In the genomic region with DNA sequence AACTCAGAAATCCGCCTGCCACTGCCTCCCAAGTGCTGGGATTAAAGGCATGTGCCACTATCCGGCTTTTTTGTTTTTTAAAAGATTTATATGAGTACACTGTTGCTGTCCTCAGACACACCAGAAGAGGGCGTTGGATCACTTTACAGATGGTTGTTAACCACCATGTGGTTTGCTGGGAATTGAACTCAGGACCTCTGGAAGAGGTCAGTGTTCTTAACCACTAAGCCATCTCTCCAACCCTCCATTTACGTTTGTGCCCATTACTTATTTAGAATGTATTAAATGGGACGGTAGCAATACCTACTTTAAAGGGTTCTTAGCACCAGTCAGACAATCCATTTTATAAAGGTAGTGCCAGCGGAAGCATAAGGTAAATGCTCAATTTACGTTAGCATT, we compare ENCODE assay signal across 7 mouse cellular contexts. TPM values are rescaled to one million over a fixed set of nuclear protein-coding genes. Genes with fewer than 3 reads are reported as not detected.
DNase-seq lines count a peak whose midpoint lies in the region; ATAC-seq and TF ChIP-seq lines count a peak whose summit lies in the region.

No protein-coding gene starts in this region.

- no peak for TF ChIP-seq POLR2A in lung, adult 2 months (IDR thresholded peaks at IDR 0.05; ENCODE audit: borderline replicate concordance, extremely low read depth, low read depth, low read length)

- no peaks in the 10 kb centered on the region for H3K9me3 ChIP-seq in forebrain, embryonic 11.5 days (ENCODE audit: control insufficient read depth, low read length)
- no peaks in the 10 kb centered on the region for H3K9me3 ChIP-seq in liver, embryonic 12.5 days (replicated peaks)

- no peaks in the 10 kb centered on the region; the same call in 1 of the 2 replicates for H3K36me3 ChIP-seq in forebrain, embryonic 11.5 days (ENCODE audit: control insufficient read depth, insufficient read depth, low read length)
- H3K36me3 ChIP-seq in liver, embryonic 12.5 days, result peaks cover 19% of the 10 kb centered on the region
- no peaks in the 10 kb centered on the region for H3K36me3 ChIP-seq in splenic B cell, adult 2 months (ENCODE audit: control insufficient read depth, insufficient read depth, low read length, poor library complexity, severe bottlenecking)

- no peaks in the 10 kb centered on the region for H3K27me3 ChIP-seq in forebrain, embryonic 11.5 days (ENCODE audit: control insufficient read depth, insufficient read depth, low read length)
- H3K27me3 ChIP-seq in liver, embryonic 12.5 days (replicated peaks), result no peaks in the 10 kb centered on the region
- H3K27me3 ChIP-seq in splenic B cell, adult 2 months (ENCODE audit: control insufficient read depth, insufficient read depth, low read length, poor library complexity, severe bottlenecking), result no peaks in the 10 kb centered on the region

- no peaks in the 10 kb centered on the region for H3K4me1 ChIP-seq in lung, adult 2 months (ENCODE audit: control insufficient read depth, insufficient read depth, low read length)
- no peaks in the 10 kb centered on the region for H3K4me1 ChIP-seq in forebrain, embryonic 11.5 days (replicated peaks; ENCODE audit: control insufficient read depth, insufficient read depth, low read length)
- peaks cover 14% of the 10 kb centered on the region for H3K4me1 ChIP-seq in liver, embryonic 12.5 days

- WGBS in lung, adult 2 months, result 14% methylated on average over 7 of the region's 7 CpGs
- 23% methylated on average over 7 of the region's 7 CpGs for WGBS in forebrain, embryonic 11.5 days
- WGBS in liver, embryonic 12.5 days (ENCODE audit: insufficient replicate concordance), result 18% methylated on average over 7 of the region's 7 CpGs

- peak; percentile 11; the same call in 1 of the 2 replicates for ATAC-seq in forebrain, embryonic 11.5 days (replicated peaks; ENCODE audit: low FRiP score)
- no peak for ATAC-seq in liver, embryonic 12.5 days

- H3K4me3 ChIP-seq in lung, adult 2 months (replicated peaks; ENCODE audit: extremely low read depth, low read depth, low read length), result peak overlapping the region; percentile 98
- H3K4me3 ChIP-seq in forebrain, embryonic 11.5 days (ENCODE audit: low read depth, low read length), result peak overlapping the region; percentile 70
- peak overlapping the region; percentile 96 for H3K4me3 ChIP-seq in liver, embryonic 12.5 days

- no peak overlapping the region for H3K27ac ChIP-seq in forebrain, embryonic 11.5 days (ENCODE audit: low read depth, low read length)
- H3K27ac ChIP-seq in liver, embryonic 12.5 days, result peak overlapping the region; percentile 85

- no peak for TF ChIP-seq CTCF in lung, adult 2 months (IDR thresholded peaks at IDR 0.05; ENCODE audit: insufficient read depth, low read length)

- H3K4me2 ChIP-seq in forebrain, embryonic 11.5 days (ENCODE audit: low read depth, low read length, severe bottlenecking), result peak overlapping the region; percentile 52; the same call in 1 of the 2 replicates
- peak overlapping the region; percentile 79 for H3K4me2 ChIP-seq in liver, embryonic 12.5 days

- H3K9ac ChIP-seq in forebrain, embryonic 11.5 days (ENCODE audit: low read length), result no peak overlapping the region
- H3K9ac ChIP-seq in liver, embryonic 12.5 days, result peak overlapping the region; percentile 83; the same call in 1 of the 2 replicates

- DNase-seq in lung, adult 2 months, result no peak
- DNase-seq in lung, postnatal 4 days, result no peak
- DNase-seq in ZHBTc4 (ENCODE audit: low read depth, low spot score), result peak; percentile 44
- no peak for DNase-seq in forebrain, embryonic 11.5 days (ENCODE audit: low spot score)
- DNase-seq in splenic B cell, adult 2 months (ENCODE audit: low read depth, low spot score), result peak; percentile 52
- no peak for DNase-seq in adrenal gland, adult (ENCODE audit: inconsistent age in 2 of 2, low spot score in 1 of 2)

RNA-seq across cellular contexts. Expression of gene Kif20b, which starts 0.9 kb away (rescaled TPM):
- 0.06 and 0.34 TPM in 2 replicates for polyA plus RNA-seq in lung, adult 2 months (2012; rRNA removed)
- polyA plus RNA-seq in forebrain, embryonic 11.5 days (2014; fragmentation: Nextera tagmentation; extraction: Ambion mirVana), result 78.8 and 83.6 TPM in 2 replicates
- 44.4 and 45.1 TPM in 2 replicates for polyA plus RNA-seq in liver, embryonic 12.5 days (2016; fragmentation: Nextera tagmentation; extraction: Ambion mirVana)

RNA-seq across cellular contexts. Expression of gene Pank1, which starts 42.0 kb away (rescaled TPM):
- 1.4 and 2.6 TPM in 2 replicates for polyA plus RNA-seq in lung, adult 2 months (2012; rRNA removed)
- polyA plus RNA-seq in forebrain, embryonic 11.5 days (2014; fragmentation: Nextera tagmentation; extraction: Ambion mirVana), result 10.7 and 11.5 TPM in 2 replicates
- 6.5 and 6.7 TPM in 2 replicates for polyA plus RNA-seq in liver, embryonic 12.5 days (2016; fragmentation: Nextera tagmentation; extraction: Ambion mirVana)

Comparison
In these comparisons a context has a peak if more than half of its experiments do, and no peak if none do; other contexts are left out.
1. DNase-seq: peak in ZHBTc4 (single experiment) and splenic B cell, adult 2 months (single experiment); none in lung, adult 2 months (single experiment), lung, postnatal 4 days (0 of 2), forebrain, embryonic 11.5 days (single experiment) and adrenal gland, adult (0 of 2).
2. RNA of gene Kif20b, which starts 0.9 kb away (polyA plus RNA-seq): 78.8 to 83.6 TPM in forebrain, embryonic 11.5 days and 44.4 to 45.1 TPM in liver, embryonic 12.5 days; 0.06 to 0.34 TPM in lung, adult 2 months; every median in the first group is over 10 times any median in the second.
3. Peak in every context shown above with its lines, with median percentiles within 50 percentile points of each other: H3K4me3 ChIP-seq.